Mouse (Mus musculus): ENCODE measurements at regions not wholly inside any gene's neighbourhood (a gene's known extent, or its start where the extent isn't known, plus 50 kb on each side); places are given as distances from the start of the nearest gene placed in this dataset.

- TF ChIP-seq CTCF (IDR thresholded peaks at IDR 0.05; ENCODE audit: low read depth) (no peak), EP300 (IDR thresholded peaks at IDR 0.05; ENCODE audit: low read depth) (no peak)
Measured at GRCm38 (mm10) chr4:94190940-94191339, 365.4 kb upstream of the Gm10306 start.

Measured in heart, postnatal 0 days (tissue).